Mouse (Mus musculus) kidney, postnatal 0 days (tissue): ENCODE measurements around the gene Batf3. TPM values are rescaled to one million over a fixed set of nuclear protein-coding genes. Genes with fewer than 3 reads are reported as not detected.

Experiments used
- ATAC-seq: fragments of 200-750 bp; cut with Nextera tagmentation; replicated peaks from 2 replicates; pipeline ENCODE4 v1.8.0; 2017; ENCODE audit warnings: low read depth, moderate number of reproducible peaks, moderate TSS enrichment, moderate library complexity; ENCODE audit not compliant: low FRiP score
- DNase-seq: peaks from one replicate; pipeline ENCODE4 v3.0.0-alpha.2; 2016; ENCODE audit warnings: low spot score
- H3K27ac ChIP-seq: fragments of 300-500 bp; sonication (generic); 2 replicates; pipeline ENCODE4 v1.5.1; 2014; ENCODE audit warnings: mild to moderate bottlenecking
- H3K27me3 ChIP-seq: fragments of 300-500 bp; sonication (generic); 2 replicates; pipeline ENCODE4 v1.6.1; 2014; ENCODE audit warnings: low read length, mixed read lengths; ENCODE audit not compliant: insufficient read depth
- H3K36me3 ChIP-seq: fragments of 300-500 bp; sonication (generic); 2 replicates; pipeline ENCODE4 v1.6.1; 2014; ENCODE audit warnings: low read length, mixed read lengths; ENCODE audit not compliant: insufficient read depth
- H3K4me1 ChIP-seq: fragments of 300-500 bp; sonication (generic); replicated peaks from 2 replicates; pipeline ENCODE4 v1.6.1; 2014; ENCODE audit warnings: antibody characterized with exemption, low read length, mixed read lengths; ENCODE audit not compliant: insufficient read depth
- H3K4me2 ChIP-seq: fragments of 300-500 bp; sonication (generic); 2 replicates; pipeline ENCODE4 v1.6.1; 2014; ENCODE audit warnings: mild to moderate bottlenecking, low read length, moderate library complexity, mixed read lengths
- H3K4me3 ChIP-seq: fragments of 300-500 bp; sonication (generic); replicated peaks from 2 replicates; pipeline ENCODE4 v1.5.1; 2014; ENCODE audit warnings: low read depth, low read length
- H3K9ac ChIP-seq: fragments of 300-500 bp; sonication (generic); 2 replicates; pipeline ENCODE4 v1.6.1; 2014; ENCODE audit warnings: low read depth, low read length
- H3K9me3 ChIP-seq: fragments of 300-500 bp; sonication (generic); replicated peaks from 2 replicates; pipeline ENCODE4 v1.6.1; 2016; ENCODE audit warnings: low read length, inconsistent platforms, mixed read lengths
- CTCF ChIP-seq: IDR thresholded peaks from 2 replicates; pipeline ENCODE4 v1.5.1; 2016; ENCODE audit warnings: antibody characterized with exemption, low read depth, mild to moderate bottlenecking, moderate library complexity
- WGBS: fragments of 180-500 bp; shearing (Covaris S2); extraction: QIAGEN DNeasy Blood & Tissue Kit; methylation state at CpG from one replicate; pipeline ENCODE4 v1.1.7; 2014; 5-methylcytosine and 5-hydroxymethylcytosine counted together
- polyA plus RNA-seq: library from polyadenylated mRNA; unstranded; fragments of >200 nt; fragmentation: Nextera tagmentation; extraction: Ambion mirVana; gene quantifications from 2 replicates; pipeline ENCODE4 v1.2.1, GENCODE M21; 2015

The Batf3 gene
- polyA plus RNA-seq, 1 experiment from 2014 or later, result 10.5 TPM

DNA sequence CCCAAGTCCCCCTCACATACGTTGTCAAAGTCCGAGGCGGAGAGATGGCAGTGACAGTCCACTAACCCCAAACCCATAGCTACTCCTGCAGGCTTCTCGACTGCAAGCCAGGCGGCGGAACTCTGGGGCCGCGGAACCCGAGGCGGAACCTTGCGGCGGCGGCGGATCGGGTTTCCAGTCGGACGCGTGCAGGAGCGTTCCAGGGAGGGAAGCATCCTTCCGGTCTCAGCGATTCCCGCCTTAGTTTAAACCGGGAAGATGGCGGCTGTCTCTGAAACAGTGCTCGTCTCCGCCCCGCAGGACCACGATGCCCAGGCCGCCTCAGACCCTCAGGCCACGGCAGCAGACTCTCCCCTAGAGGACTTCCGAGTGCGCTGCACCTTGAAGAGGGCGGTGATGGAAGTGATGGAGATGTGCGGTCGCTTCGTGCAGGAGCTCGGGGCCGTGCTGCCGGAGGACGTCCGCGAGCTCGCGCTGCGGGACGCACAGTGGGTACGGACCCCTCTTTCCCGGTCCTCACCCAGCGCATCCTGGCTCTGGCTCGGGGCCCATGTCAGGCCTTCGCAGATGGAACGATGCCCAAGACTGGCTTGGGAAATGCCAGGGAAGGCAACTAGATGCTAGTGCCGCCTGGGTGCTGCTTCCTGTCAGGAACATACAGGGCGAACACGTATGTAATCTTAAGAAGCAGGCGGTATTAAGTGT lies 34.7 kb upstream of the Batf3 start, which contains the start of the genes Tatdn3 and Nsl1:
Gene Tatdn3 (minus strand): TSS at position 152 of the 705 bp plus-strand sequence.
Gene Nsl1 (plus strand): TSS at position 232 of the 705 bp plus-strand sequence.
- Histone ChIP-seq H3K27me3 (no peaks in the 10 kb centered on the region), H3K4me2 (peak within 1 kb of the TSS; percentile 90), H3K4me1 (0 out of 2 replicates have a peak, but pooled peaks cover 4% of the 10 kb centered on the region), H3K9ac (peak within 1 kb of the TSS; percentile 71), H3K9me3 (no peaks in the 10 kb centered on the region), H3K27ac (0 out of 2 replicates have a peak within 1 kb of the TSS, but pooled peaks have one; percentile 21), H3K4me3 (peak within 1 kb of the TSS; percentile 82), H3K36me3 (0 out of 2 replicates have a peak, but pooled peaks cover 9% of the 10 kb centered on the region)
- WGBS, result 0% methylated on average over 55 of the region's 56 CpGs
- DNase-seq, result peak; percentile 88
- TF ChIP-seq CTCF, result peak; percentile 57
- peak; percentile 91 for ATAC-seq

DNA sequence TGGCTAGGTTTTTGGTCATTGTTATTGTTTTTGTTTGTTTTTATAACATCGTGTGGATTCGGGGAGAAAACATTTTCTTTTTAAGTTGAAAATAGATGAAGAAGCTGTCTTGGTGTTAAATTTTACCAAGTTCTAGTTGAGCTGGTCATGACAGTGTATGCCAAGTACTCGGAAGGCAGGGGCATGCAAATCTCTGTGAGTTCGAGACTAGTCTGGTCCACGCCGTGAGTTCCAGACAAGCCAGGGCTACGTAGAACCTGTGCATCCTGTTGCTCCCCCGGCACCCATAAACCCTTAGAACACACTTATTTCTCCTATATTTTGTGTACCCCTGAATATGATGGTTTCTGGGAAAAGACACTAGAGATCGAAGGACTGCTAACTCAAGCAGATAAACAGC lies 33.9 kb upstream of the Batf3 start:
- no peak for TF ChIP-seq CTCF
- 0 out of 2 replicates have a peak, but pooled peaks cover 4% of the 10 kb centered on the region for H3K4me1 ChIP-seq
- no peak overlapping the region for H3K27ac ChIP-seq
- H3K4me2 ChIP-seq, result peak overlapping the region; percentile 90
- no peak overlapping the region; the same call in 1 of the 2 replicates for H3K9ac ChIP-seq
- 0 out of 2 replicates have a peak, but pooled peaks cover 9% of the 10 kb centered on the region for H3K36me3 ChIP-seq
- DNase-seq, result no peak
- H3K4me3 ChIP-seq, result peak overlapping the region; percentile 82
- H3K27me3 ChIP-seq, result no peaks in the 10 kb centered on the region
- ATAC-seq, result no peak
- H3K9me3 ChIP-seq, result no peaks in the 10 kb centered on the region
- 53% methylated on average over 9 of the region's 9 CpGs for WGBS

DNA sequence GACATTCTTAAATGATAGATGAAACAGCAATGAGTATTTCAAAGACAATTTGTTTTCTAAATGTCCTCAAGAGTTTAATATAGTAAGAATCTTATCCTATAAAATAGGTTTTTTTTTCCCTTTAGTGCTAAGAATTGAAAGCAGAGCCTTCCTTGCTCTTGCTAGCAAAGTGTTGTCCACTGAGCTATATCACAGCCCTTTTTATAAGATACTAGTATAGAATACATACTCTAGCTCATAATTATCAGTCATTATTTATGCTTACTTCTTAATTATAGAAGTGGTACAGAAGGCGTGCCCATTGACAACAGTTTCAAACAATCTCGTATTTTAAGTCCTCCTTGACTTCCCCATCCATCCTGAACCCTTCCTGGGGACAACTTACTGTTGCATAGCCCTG lies 33.1 kb upstream of the Batf3 start:
- no peak overlapping the region for H3K4me3 ChIP-seq
- 86% methylated on average over 2 of the region's 2 CpGs for WGBS
- no peak overlapping the region for H3K9ac ChIP-seq
- no peak for TF ChIP-seq CTCF
- ATAC-seq, result no peak
- no peaks in the 10 kb centered on the region for H3K9me3 ChIP-seq
- H3K27me3 ChIP-seq, result no peaks in the 10 kb centered on the region
- H3K4me1 ChIP-seq, result 0 out of 2 replicates have a peak, but pooled peaks cover 4% of the 10 kb centered on the region
- H3K27ac ChIP-seq, result no peak overlapping the region
- DNase-seq, result no peak
- H3K4me2 ChIP-seq, result no peak overlapping the region
- 0 out of 2 replicates have a peak, but pooled peaks cover 9% of the 10 kb centered on the region for H3K36me3 ChIP-seq

DNA sequence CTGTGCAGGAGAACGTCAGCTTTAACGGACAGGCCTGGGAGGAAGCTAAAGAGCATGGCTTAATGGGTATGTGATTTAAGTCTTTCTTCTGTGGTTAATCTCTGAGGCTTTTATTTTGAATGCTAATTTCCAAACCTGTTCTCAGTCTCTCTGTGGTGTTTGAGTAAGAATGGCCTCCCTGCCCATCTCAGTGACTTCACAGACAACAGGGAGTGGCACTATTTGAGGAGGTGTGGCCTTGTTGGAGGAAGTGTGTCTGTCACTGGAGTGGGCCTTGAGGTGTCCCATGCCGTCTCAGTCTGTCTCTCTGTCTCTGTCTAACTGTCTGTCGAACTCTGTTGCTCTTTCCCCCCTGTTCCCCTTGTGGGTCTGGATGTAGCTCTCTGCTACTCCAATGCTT lies 32.5 kb upstream of the Batf3 start:
- no peak overlapping the region for H3K27ac ChIP-seq

DNA sequence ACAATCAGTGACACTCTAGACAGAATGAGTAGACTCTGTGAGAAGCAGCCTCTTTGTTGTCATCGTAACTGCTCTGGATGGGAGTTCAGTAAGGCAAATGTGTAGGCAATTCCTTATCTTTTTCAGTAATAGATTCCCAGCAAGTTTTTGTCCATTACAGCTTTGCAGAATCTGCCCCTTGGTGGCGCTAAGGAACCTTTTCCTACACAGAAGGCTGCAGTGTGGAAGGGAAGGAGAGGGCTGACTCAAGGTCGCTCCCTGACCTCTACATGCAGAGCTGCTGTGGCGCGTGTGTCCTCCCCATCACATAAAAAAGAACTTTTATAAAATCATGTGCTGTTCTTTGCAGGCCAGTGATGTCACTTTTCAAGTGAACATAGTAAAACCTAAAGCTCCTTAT lies 29.3 kb upstream of the Batf3 start:
- no peak for ATAC-seq
- DNase-seq, result peak; percentile 33
- WGBS, result 80% methylated on average over 5 of the region's 5 CpGs

More for the DNA sequence above, 32.5 kb upstream of the Batf3 start:
- DNase-seq (no peak), ATAC-seq (no peak)
- Histone ChIP-seq H3K4me3 (no peak overlapping the region), H3K27me3 (no peaks in the 10 kb centered on the region), H3K4me2 (no peak overlapping the region), H3K9ac (no peak overlapping the region), H3K4me1 (0 out of 2 replicates have a peak, but pooled peaks cover 4% of the 10 kb centered on the region), H3K36me3 (0 out of 2 replicates have a peak, but pooled peaks cover 12% of the 10 kb centered on the region), H3K9me3 (no peaks in the 10 kb centered on the region)
- 67% methylated on average over 4 of the region's 4 CpGs for WGBS
- TF ChIP-seq CTCF, result no peak

DNA sequence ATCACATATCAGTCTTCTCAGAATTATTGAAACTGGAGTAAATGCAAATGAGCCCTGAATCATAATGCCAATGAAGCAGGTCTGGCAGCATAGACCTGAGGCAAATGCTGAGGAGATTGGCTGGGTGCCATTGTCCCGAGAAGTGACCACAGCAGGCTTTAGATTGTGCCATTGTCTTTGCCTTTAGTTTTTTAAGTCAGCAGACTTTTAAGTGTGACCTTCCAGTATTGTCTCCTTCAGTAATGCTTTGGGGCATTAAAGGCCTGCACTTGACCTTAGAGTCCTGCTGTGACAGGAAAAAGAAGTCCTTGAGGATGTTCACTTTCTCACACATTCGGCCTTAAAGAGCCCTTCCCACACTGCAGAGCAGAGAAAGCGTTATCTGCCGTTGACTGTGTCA lies 27.4 kb upstream of the Batf3 start:
- no peak for ATAC-seq
- H3K27ac ChIP-seq, result no peak overlapping the region
- no peak for TF ChIP-seq CTCF
- no peaks in the 10 kb centered on the region for H3K4me1 ChIP-seq
- DNase-seq, result no peak
- H3K9me3 ChIP-seq, result no peaks in the 10 kb centered on the region
- H3K27me3 ChIP-seq, result no peaks in the 10 kb centered on the region
- peaks cover 27% of the 10 kb centered on the region; the same call in 1 of the 2 replicates for H3K36me3 ChIP-seq
- no peak overlapping the region for H3K4me3 ChIP-seq
- WGBS, result 90% methylated on average over 4 of the region's 4 CpGs
- no peak overlapping the region for H3K4me2 ChIP-seq
- H3K9ac ChIP-seq, result no peak overlapping the region

More for the DNA sequence above, 29.3 kb upstream of the Batf3 start:
- H3K36me3 ChIP-seq, result peaks cover 27% of the 10 kb centered on the region; the same call in 1 of the 2 replicates
- H3K27me3 ChIP-seq, result no peaks in the 10 kb centered on the region
- no peaks in the 10 kb centered on the region for H3K9me3 ChIP-seq
- no peak overlapping the region for H3K9ac ChIP-seq
- no peak overlapping the region for H3K4me3 ChIP-seq
- H3K4me2 ChIP-seq, result no peak overlapping the region
- no peaks in the 10 kb centered on the region for H3K4me1 ChIP-seq
- TF ChIP-seq CTCF, result peak; percentile 53
- no peak overlapping the region for H3K27ac ChIP-seq
